In the genomic region with DNA sequence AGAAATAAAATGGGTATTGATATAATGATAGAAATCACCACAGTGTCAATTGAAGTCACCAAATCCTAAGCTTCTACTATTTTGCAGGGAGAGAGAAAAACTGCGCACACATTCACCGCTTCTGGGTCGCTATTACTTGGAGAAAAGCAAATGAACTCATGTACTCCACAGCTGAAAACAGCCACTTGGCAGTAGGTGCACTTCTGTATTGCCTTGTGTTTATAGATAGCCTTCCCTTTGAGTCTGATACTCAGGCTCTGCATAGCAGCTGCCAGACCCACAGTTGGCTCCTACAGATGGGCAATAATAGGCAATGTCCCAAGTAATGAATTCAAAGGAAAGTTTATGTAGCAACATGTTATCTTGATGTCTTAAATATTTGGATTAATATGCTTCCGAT, we compare ENCODE assay signal across 10 mouse cellular contexts. TPM values are rescaled to one million over a fixed set of nuclear protein-coding genes. Genes with fewer than 3 reads are reported as not detected.
DNase-seq lines count a peak whose midpoint lies in the region; ATAC-seq lines count a peak whose summit lies in the region.
"Had no signal": no experiment of that assay in that cellular context is flagged by ENCODE, and none has a peak within 500 bp of the region (broad histone marks: within the 10 kb centered on the region; RNA-seq: fewer than 3 reads in every experiment).

No protein-coding gene starts in this region.

- H3K9me3 ChIP-seq in heart, embryonic 15.5 days (replicated peaks), result no peaks in the 10 kb centered on the region
- H3K9me3 ChIP-seq in embryonic facial prominence, embryonic 11.5 days (replicated peaks; ENCODE audit: control insufficient read depth, low read length), result no peaks in the 10 kb centered on the region
- no peaks in the 10 kb centered on the region for H3K9me3 ChIP-seq in hindbrain, embryonic 16.5 days (ENCODE audit: control insufficient read depth, low read length)
- no peaks in the 10 kb centered on the region for H3K9me3 ChIP-seq in midbrain, embryonic 15.5 days

- no peaks in the 10 kb centered on the region for H3K36me3 ChIP-seq in heart, embryonic 15.5 days
- no peaks in the 10 kb centered on the region for H3K36me3 ChIP-seq in embryonic facial prominence, embryonic 11.5 days (replicated peaks; ENCODE audit: control insufficient read depth, insufficient read depth, low read depth, low read length)
- no peaks in the 10 kb centered on the region for H3K36me3 ChIP-seq in hindbrain, embryonic 16.5 days (ENCODE audit: control insufficient read depth, insufficient read depth, low read length)
- no peaks in the 10 kb centered on the region for H3K36me3 ChIP-seq in midbrain, embryonic 15.5 days (replicated peaks)

- WGBS in heart, embryonic 15.5 days, result 75% methylated on average over 4 of the region's 4 CpGs
- WGBS in embryonic facial prominence, embryonic 11.5 days, result 85% methylated on average over 4 of the region's 4 CpGs
- 46% methylated on average over 4 of the region's 4 CpGs for WGBS in hindbrain, embryonic 16.5 days
- 56% methylated on average over 4 of the region's 4 CpGs for WGBS in midbrain, embryonic 15.5 days

- peak overlapping the region; percentile 24 for H3K4me3 ChIP-seq in heart, embryonic 15.5 days
- peak overlapping the region; percentile 61 for H3K4me3 ChIP-seq in embryonic facial prominence, embryonic 11.5 days (ENCODE audit: low read depth, low read length)
- H3K4me3 ChIP-seq in hindbrain, embryonic 16.5 days (ENCODE audit: low read length), result peak overlapping the region; percentile 51
- peak overlapping the region; percentile 65 for H3K4me3 ChIP-seq in midbrain, embryonic 15.5 days
- H3K4me3 ChIP-seq: megakaryocyte, embryonic 14.5 days had no signal

- intact Hi-C loops in heart, postnatal 36 days (cut with DNase I), result no loop called here

- H3K27me3 ChIP-seq in heart, embryonic 15.5 days, result peaks cover 19% of the 10 kb centered on the region; the same call in 1 of the 2 replicates
- H3K27me3 ChIP-seq in embryonic facial prominence, embryonic 11.5 days (ENCODE audit: control insufficient read depth, insufficient read depth, low read length), result no peaks in the 10 kb centered on the region
- H3K27me3 ChIP-seq in hindbrain, embryonic 16.5 days (replicated peaks; ENCODE audit: control insufficient read depth, insufficient read depth, low read length), result no peaks in the 10 kb centered on the region
- no peaks in the 10 kb centered on the region for H3K27me3 ChIP-seq in midbrain, embryonic 15.5 days (replicated peaks)

- ATAC-seq in heart, embryonic 15.5 days (replicated peaks; ENCODE audit: insufficient number of reproducible peaks, insufficient read depth, low FRiP score, low read depth), result no peak
- ATAC-seq in embryonic facial prominence, embryonic 11.5 days (replicated peaks; ENCODE audit: insufficient number of reproducible peaks, low FRiP score, low TSS enrichment, low read depth), result no peak
- no peak for ATAC-seq in hindbrain, embryonic 16.5 days
- no peak for ATAC-seq in midbrain, embryonic 15.5 days (replicated peaks)

- peak overlapping the region; percentile 97; the same call in 1 of the 2 replicates for H3K4me2 ChIP-seq in heart, embryonic 15.5 days
- peak overlapping the region; percentile 26; the same call in 1 of the 2 replicates for H3K4me2 ChIP-seq in embryonic facial prominence, embryonic 11.5 days (ENCODE audit: low read depth, low read length)
- peak overlapping the region; percentile 77 for H3K4me2 ChIP-seq in hindbrain, embryonic 16.5 days (ENCODE audit: low read length)
- H3K4me2 ChIP-seq in midbrain, embryonic 15.5 days, result peak overlapping the region; percentile 77

- no peak overlapping the region for H3K27ac ChIP-seq in heart, embryonic 15.5 days
- H3K27ac ChIP-seq in embryonic facial prominence, embryonic 11.5 days (replicated peaks; ENCODE audit: low read depth, low read length), result no peak overlapping the region
- H3K27ac ChIP-seq in hindbrain, embryonic 16.5 days (ENCODE audit: low read depth, low read length), result peak overlapping the region; percentile 53
- peak overlapping the region; percentile 91 for H3K27ac ChIP-seq in midbrain, embryonic 15.5 days

- DNase-seq in heart, postnatal 36 days, result no peak
- DNase-seq in embryonic facial prominence, embryonic 11.5 days (ENCODE audit: low spot score), result no peak
- no peak for DNase-seq in embryo, embryonic 10 days (ENCODE audit: low spot score)
- no peak for DNase-seq in layer of hippocampus, postnatal 36 days
- no peak for DNase-seq in right cerebral cortex, postnatal 4 days
- DNase-seq: heart, postnatal 4 days had no signal

- peaks cover 19% of the 10 kb centered on the region for H3K4me1 ChIP-seq in heart, embryonic 15.5 days (replicated peaks)
- no peaks in the 10 kb centered on the region for H3K4me1 ChIP-seq in embryonic facial prominence, embryonic 11.5 days (ENCODE audit: control insufficient read depth, insufficient read depth, low read length)
- no peaks in the 10 kb centered on the region for H3K4me1 ChIP-seq in hindbrain, embryonic 16.5 days (ENCODE audit: control insufficient read depth, insufficient read depth, low read depth, low read length)
- peaks cover 12% of the 10 kb centered on the region for H3K4me1 ChIP-seq in midbrain, embryonic 15.5 days

- no peak overlapping the region for H3K9ac ChIP-seq in heart, embryonic 15.5 days
- no peak overlapping the region for H3K9ac ChIP-seq in embryonic facial prominence, embryonic 11.5 days (replicated peaks; ENCODE audit: low read length)
- H3K9ac ChIP-seq in hindbrain, embryonic 16.5 days (ENCODE audit: low read depth, low read length), result peak overlapping the region; percentile 50
- H3K9ac ChIP-seq in midbrain, embryonic 15.5 days, result peak overlapping the region; percentile 80

RNA-seq across cellular contexts. Expression of gene Robo2, which starts 2.1 kb away (rescaled TPM):
- polyA plus RNA-seq in heart, embryonic 15.5 days (2015; fragmentation: Nextera tagmentation; extraction: Ambion mirVana), result 7.1 and 9.1 TPM in 2 replicates
- total RNA-seq in heart, postnatal 36 days (2021), result under 1 TPM; 0.39 to 0.54 TPM
- polyA plus RNA-seq in embryonic facial prominence, embryonic 11.5 days (2014; fragmentation: Nextera tagmentation; extraction: Ambion mirVana), result 31.1 and 37.3 TPM in 2 replicates
- 67.5 and 77.5 TPM in 2 replicates for polyA plus RNA-seq in hindbrain, embryonic 16.5 days (2015; fragmentation: Nextera tagmentation; extraction: Ambion mirVana)
- 91.6 and 95.0 TPM in 2 replicates for polyA plus RNA-seq in midbrain, embryonic 15.5 days (2015; fragmentation: Nextera tagmentation; extraction: Ambion mirVana)
- 100 to 1,000 TPM; 101 to 105 TPM for total RNA-seq in layer of hippocampus, postnatal 36 days (2021)

Comparison
In these comparisons a context has a peak if more than half of its experiments do, and no peak if none do; other contexts are left out.
1. H3K27ac ChIP-seq: peak in hindbrain, embryonic 16.5 days (single experiment) and midbrain, embryonic 15.5 days (single experiment); none in heart, embryonic 15.5 days (single experiment) and embryonic facial prominence, embryonic 11.5 days (single experiment).
2. H3K4me2 ChIP-seq: peak in every context shown above with its lines; median percentile 97 in heart, embryonic 15.5 days; 77 in hindbrain, embryonic 16.5 days; 77 in midbrain, embryonic 15.5 days; 26 in embryonic facial prominence, embryonic 11.5 days.
3. H3K9ac ChIP-seq: peak in hindbrain, embryonic 16.5 days (single experiment) and midbrain, embryonic 15.5 days (single experiment); none in heart, embryonic 15.5 days (single experiment) and embryonic facial prominence, embryonic 11.5 days (single experiment).
4. Peak in every context shown above with its lines, with median percentiles within 50 percentile points of each other: H3K4me3 ChIP-seq.